Mouse (Mus musculus) heart, postnatal 4 days (tissue): Measurements from ENCODE around the gene Lcn4. TPM values are rescaled to one million over a fixed set of nuclear protein-coding genes. Genes with fewer than 3 reads are reported as not detected.

Experiments used
- DNase-seq: peaks from one replicate; pipeline ENCODE4 v3.0.0; 2021
- total RNA-seq, 2 experiments: library from RNA; stranded (reverse); gene quantifications; 2 replicates each; pipeline ENCODE4 v1.2.3; 2021

The Lcn4 gene
- total RNA-seq, 2 experiments from 2014 or later: not detected

DNA sequence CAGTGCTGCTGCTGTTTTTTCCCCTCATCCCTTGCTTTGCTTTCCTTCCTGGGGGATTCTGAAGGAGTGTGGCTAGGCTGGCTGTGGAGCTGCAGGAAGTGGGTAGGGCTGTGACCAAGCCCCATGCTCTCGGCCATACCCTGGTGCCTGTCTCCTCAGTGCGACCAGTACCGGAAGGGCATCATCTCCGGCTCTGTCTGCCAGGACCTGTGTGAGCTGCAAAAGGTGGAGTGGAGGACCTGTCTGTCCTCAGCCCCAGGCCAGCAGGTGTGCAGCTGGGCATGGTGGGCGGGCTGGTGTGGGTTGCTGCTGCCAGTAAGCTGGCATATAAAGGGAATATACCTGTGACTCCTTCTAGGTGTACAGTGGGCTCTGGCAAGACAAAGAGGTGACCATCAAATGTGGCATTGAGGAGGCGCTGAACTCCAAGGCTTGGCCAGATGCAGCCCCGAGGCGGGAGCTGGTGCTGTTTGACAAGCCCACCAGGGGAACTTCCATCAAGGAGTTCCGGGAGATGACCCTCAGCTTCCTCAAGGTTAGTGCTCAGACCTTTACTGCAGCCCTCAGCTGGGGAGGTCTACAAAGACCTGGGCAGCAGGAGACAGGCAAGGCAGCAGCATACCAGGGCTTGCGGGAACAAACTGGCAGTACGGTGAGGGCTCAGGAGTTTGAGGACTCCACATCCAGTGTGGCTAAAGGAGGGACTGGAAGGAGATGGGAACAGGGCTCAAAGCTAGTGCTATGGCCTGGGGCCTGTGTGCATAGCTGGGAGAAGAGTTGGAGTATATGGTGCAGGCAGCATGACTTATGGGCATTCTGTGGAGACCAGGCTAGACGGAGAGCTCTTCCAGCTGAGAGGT is 36.2 kb downstream of the Lcn4 start:
- no peak for DNase-seq

DNA sequence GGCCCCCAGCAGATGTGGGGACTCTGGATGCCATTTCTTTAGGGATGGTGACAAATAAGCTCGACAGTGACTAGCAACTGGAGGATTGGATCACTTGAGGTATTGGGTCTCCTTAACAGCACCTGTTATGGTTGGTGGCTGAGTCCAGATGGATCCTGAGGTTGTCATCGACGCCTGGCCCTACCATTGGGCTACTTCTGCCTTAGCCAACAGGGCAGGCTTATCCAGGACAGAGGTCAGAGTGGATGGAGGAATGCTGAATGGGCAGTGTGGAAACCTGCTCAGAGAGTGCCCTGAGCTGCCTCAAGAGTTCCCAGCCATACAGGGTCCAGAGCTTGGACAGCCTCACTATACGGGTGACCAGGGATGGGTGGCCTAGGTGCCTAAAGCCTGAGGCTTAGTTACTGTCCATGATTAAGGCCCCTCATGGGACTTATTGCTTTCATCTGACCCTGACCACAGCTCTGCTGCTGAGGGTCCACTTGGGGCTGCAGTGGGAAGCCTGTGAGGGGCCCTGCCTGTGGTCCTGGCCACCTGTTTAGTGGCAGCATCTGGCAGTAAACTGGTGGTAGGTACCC is 37.0 kb downstream of the Lcn4 start:
- DNase-seq: no peak

DNA sequence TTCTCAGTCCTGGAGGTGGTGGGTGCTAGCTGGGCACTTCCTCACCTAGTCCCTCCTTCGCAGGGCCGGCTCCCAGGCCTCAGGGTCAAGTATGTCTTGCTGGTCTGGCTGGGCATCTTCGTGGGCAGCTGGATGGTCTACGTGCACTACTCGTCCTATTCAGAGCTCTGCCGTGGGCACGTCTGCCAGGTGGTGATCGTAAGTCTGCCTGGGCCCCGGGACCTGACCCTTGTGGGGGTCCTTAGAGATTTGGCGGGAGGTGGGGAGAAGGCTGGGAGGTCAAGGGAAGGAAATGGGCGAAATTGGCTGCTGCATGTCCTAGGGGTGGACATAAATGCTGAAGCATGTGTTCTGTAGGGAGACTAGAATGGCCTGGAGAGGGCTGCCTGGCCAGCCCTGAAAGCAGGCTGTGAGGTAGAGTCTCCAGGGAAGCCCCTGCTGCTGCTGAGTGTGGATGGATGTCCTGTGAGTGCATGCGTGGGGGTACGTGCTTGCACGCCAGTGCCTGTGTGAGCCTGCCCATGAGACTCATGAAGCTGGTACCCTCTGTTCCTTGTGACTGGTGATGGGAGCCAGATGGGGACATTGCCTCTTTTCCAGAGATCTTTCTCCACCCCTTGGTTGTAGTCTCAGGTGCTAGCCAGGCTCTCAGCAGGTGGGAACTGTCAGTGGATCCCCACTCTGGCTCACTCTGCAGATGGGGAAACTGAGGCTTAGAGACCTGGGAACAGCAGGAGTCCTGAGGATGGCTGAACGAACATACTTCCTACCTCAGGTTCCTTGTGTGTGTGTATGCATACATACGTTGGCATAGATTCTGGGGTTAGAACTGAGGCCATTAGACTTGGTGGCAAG is 38.3 kb downstream of the Lcn4 start:
- DNase-seq: no peak

DNA sequence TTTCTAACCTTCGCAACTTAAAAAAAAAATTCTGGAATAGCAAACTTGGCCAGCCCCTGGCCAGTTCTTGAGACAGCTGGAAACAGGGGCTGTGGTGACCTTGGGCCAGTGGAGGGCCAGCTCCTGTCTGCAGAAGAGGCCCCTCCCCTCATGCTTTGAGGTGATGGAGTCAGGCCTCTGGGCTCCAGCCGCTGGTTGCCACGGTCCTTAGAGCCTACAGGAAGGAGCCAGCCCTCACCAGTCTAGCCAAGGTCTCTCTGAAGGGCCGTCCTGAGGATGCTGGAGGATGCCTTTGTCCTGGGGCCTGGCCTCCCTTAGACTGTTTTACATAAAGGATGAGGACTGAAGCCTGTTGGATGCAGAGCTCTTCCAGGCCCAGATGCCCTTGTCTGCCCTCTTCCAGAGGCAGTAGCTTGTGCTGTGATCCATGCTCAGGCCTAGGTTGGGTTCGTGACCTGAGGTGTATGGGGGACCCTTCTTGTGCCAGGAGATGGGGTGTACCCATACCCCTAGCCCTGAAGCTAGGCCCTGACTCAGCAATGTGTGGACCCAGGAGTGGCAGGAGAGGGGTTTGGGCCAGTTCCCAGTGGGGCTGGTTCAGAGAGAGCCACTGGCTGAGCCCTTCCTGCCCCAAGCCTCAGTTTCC is 42.2 kb downstream of the Lcn4 start:
- no peak for DNase-seq

DNA sequence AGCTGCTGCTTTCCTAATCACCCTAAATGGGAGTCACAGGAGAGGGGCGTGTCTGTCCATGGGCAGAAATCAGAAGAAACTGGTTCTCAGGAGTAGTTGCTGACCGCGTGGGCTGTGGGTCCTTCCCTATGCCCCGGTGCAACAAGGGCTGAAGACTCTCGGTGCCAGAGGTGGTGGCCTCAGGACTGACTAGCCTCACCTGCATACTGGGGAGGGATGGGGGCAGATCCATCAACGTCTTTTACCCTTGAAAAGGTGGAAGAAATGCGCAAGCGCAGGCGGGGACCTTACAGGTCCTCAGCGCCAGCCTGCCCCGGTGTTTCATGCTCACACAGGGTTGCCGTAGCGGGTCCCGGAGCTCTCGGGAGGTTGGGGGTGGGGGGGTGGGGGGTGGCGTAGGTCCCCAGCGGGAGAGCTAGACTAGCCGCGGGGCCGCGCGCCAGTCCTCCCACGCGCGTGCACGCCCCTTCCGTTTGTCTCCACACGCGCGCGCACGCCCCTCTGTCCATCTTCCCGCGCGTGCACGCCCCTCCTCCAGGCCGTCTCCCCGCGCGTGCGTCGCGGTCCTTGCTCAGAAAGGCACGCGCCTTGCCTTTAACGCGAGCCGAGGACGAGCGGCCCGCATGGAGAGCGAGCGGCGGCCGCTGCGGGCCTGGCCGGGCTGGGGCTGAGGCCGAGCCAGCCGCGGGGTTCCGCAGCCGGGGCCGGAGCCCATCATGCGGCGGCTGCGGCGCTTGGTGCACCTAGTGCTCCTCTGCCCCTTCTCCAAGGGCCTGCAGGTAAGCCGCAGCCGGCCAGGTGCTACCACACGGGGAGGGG is 43.0 kb downstream of the Lcn4 start, which contains the start of gene Fam69b:
TSS of gene Fam69b (plus strand) at position 537 of the 819 bp plus-strand sequence.
- DNase-seq: peak; percentile 79

DNA sequence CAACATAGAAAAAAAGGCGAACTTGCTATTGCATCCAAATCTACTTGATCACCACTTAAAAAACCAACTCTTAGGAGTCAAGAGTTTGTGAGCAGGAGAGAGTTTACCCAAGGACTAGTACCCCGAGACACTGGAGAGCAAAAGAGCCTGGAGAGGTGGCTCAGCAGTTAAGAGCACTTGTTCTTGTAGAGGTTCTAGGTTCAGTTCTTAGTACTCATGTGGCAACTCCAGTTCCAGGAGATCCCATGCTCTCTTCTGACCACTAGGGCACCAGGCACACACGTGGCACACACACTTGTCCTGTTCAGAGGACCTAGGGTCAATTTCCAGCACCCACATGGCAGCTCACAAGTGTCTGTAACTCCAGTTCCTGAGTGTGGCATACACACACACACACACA is 45.0 kb downstream of the Lcn4 start:
- no peak for DNase-seq

DNA sequence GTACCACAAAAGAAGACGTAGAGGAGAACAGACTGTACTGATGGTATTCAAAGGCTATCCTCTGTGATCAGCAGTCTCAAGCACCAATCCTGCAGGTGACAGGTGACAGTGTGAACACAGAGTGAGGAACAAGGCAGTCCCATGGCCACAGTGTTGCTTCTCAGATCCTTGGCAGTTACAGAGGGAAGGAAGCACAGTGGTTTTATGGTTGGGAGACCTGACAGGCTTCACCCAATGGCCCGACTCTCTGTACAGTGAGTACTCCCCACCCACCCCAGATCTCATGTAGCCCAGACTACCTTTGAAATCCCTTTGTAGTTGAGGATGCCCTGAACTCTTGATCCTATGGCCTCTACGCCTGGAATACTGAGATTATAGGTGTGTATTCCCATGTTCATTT is 45.7 kb downstream of the Lcn4 start:
- DNase-seq: no peak

DNA sequence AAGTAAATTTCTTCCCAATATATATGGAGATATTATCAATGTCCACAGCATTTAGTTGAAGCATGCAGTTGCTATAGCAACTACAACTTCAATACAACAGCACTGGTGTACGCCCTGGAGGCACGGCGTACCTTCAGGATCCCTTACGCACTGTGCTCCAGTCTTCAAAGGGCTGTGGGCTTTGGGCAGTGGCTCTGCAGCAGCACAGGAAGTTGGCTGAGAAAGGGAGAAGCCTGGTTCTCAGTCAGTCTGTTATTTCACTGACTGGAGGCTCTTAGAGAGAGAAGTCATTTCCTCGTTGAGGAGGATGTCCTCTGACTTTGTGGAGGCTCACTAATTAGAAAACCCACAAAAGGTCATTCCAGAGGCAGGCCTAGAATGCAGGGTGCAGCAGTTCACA is 48.1 kb downstream of the Lcn4 start:
- no peak for DNase-seq

DNA sequence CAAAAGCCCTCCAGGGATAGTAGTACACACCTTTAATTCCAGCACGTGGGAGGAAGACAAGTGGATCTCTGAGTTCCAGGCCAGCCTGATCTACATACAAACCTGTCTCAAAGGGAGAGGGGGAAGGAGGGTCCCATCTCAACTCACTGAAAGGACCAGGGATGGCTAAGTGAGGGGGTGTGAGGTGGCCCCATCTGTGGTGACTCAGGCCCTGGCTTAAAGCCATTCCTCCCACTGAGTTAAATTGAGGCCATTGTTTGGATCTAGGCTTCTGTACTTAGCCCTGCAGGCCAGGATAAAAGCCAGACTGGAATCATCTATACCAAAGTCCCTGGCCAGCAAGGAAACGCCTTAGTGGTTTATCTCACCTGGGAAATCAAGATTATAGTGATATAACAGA is 49.8 kb downstream of the Lcn4 start:
- DNase-seq: no peak

DNA sequence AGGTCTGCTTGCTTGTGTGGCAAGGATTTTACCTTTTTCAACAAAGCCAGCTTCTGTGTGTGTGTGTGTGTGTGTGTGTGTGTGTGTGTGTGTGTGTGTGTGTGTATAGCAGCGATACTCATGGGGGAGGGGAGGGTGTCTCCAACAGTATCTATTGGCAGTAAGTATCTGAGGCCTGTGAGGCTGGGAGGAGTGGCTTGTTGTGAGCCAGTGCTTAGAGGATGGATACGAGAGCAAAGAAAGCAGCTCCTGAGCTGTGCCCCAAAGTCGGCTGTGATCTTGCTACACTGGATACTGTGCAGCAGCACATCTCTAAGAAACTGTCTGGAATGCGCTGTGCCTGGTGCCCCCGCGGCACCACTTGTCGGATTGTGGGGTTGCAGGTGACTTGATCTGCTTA is 53.2 kb downstream of the Lcn4 start:
- no peak for DNase-seq

Other genes starting within 250 kb of the Lcn4 start
- gene Sec16a, start 226.1 kb downstream of the Lcn4 start, total RNA-seq: 10 to 100 TPM; 37.0 to 39.0 TPM
- gene Notch1, start 154.6 kb downstream of the Lcn4 start, total RNA-seq: 10 to 100 TPM; 55.3 to 62.3 TPM
- gene Egfl7, start 91.3 kb downstream of the Lcn4 start, total RNA-seq: 100 to 1,000 TPM; 317 to 343 TPM
- gene Gm20532, start 84.6 kb downstream of the Lcn4 start, total RNA-seq: not detected
- gene Agpat2, start 66.9 kb downstream of the Lcn4 start, total RNA-seq: 10 to 100 TPM; 23.9 to 25.4 TPM
- gene Fam69b, start 42.8 kb downstream of the Lcn4 start, total RNA-seq: 1 to 10 TPM; 6.1 to 7.0 TPM
- gene Abo, start 193.7 kb upstream of the Lcn4 start, total RNA-seq: not detected
- 10 to 100 TPM; 14.7 to 15.7 TPM for gene Surf6, start 231.6 kb upstream of the Lcn4 start, total RNA-seq
- gene Med22, start 239.4 kb upstream of the Lcn4 start, total RNA-seq: 10 to 100 TPM; 30.2 to 36.1 TPM
- gene Rpl7a, start 239.5 kb upstream of the Lcn4 start, total RNA-seq: 100 to 1,000 TPM; 414 to 433 TPM
- 10 to 100 TPM; 16.4 to 17.4 TPM for gene Surf2, start 245.1 kb upstream of the Lcn4 start, total RNA-seq
- gene Surf1, start 245.2 kb upstream of the Lcn4 start, total RNA-seq: 10 to 100 TPM; 40.7 to 41.9 TPM